Mouse (Mus musculus) C2C12 (cell line): ENCODE results near the gene Ryr1. TPM values are rescaled to one million over a fixed set of nuclear protein-coding genes. Genes with fewer than 3 reads are reported as not detected.
A peak's percentile ranks its signal among the peaks of the same experiment; 100 is the strongest.

Source experiments
- H3K27me3 ChIP-seq: one replicate; pipeline ENCODE4 v1.6.1; 2011; ENCODE audit not compliant: control insufficient read depth, insufficient read depth, insufficient read length
- H3K36me3 ChIP-seq: one replicate; pipeline ENCODE4 v1.6.1; 2011; ENCODE audit not compliant: control insufficient read depth, insufficient read depth
- H3K4me3 ChIP-seq: one replicate; pipeline ENCODE4 v1.5.1; 2011; ENCODE audit warnings: mild to moderate bottlenecking, control low read depth; ENCODE audit not compliant: poor library complexity, insufficient read depth, severe bottlenecking
- H3K79me2 ChIP-seq: one replicate; pipeline ENCODE4 v1.6.1; 2011; ENCODE audit not compliant: control insufficient read depth, insufficient read depth
- H3K79me3 ChIP-seq: one replicate; pipeline ENCODE4 v1.6.1; 2011; ENCODE audit warnings: low read depth, control low read depth
- H3ac ChIP-seq: one replicate; pipeline ENCODE3; 2011; ENCODE audit warnings: low read depth; ENCODE audit not compliant: control insufficient read depth, insufficient read length
- CEBPB ChIP-seq: IDR thresholded peaks from one replicate; pipeline ENCODE4 v1.6.1; 2011; ENCODE audit warnings: low read depth, mild to moderate bottlenecking, control low read depth, moderate library complexity
- CTCF ChIP-seq: IDR thresholded peaks from one replicate; pipeline ENCODE4 v1.5.1; 2011; ENCODE audit not compliant: control insufficient read depth, insufficient read depth, insufficient read length
- FOSL1 ChIP-seq: IDR thresholded peaks from one replicate; pipeline ENCODE4 v1.8.0; 2011; ENCODE audit warnings: mild to moderate bottlenecking, low read length; ENCODE audit not compliant: poor library complexity, insufficient read depth, severe bottlenecking
- MAX ChIP-seq: IDR thresholded peaks from one replicate; pipeline ENCODE4 v1.6.1; 2011; ENCODE audit warnings: mild to moderate bottlenecking, control low read depth
- MYOD1 ChIP-seq: IDR thresholded peaks from one replicate; pipeline ENCODE4 v1.6.1; 2011; ENCODE audit warnings: low read depth; ENCODE audit not compliant: control insufficient read depth, insufficient read length
- MYOG ChIP-seq: IDR thresholded peaks from one replicate; pipeline ENCODE4 v1.6.1; 2011; ENCODE audit not compliant: control insufficient read depth, insufficient read length; ENCODE audit errors: extremely low read depth
- USF1 ChIP-seq: IDR thresholded peaks from one replicate; pipeline ENCODE4 v1.6.1; 2011; ENCODE audit warnings: low read depth, mild to moderate bottlenecking, control low read depth, moderate library complexity
- microRNA-seq: library from miRNA; unstranded; fragments of <30 nt; microRNA quantifications from one replicate; pipeline ENCODE4, GENCODE M21; 2019; ENCODE audit warnings: borderline microRNAs expressed
- polyA plus RNA-seq: library from polyadenylated mRNA; unstranded; fragments of >200 nt; fragmentation: generic; extraction: Trizol; gene quantifications from one replicate; pipeline ENCODE4 v1.2.1, GENCODE M21; 2012; ENCODE audit warnings: missing spikeins

Gene Ryr1
- polyA plus RNA-seq, 1 experiment: 1.1 TPM

DNA sequence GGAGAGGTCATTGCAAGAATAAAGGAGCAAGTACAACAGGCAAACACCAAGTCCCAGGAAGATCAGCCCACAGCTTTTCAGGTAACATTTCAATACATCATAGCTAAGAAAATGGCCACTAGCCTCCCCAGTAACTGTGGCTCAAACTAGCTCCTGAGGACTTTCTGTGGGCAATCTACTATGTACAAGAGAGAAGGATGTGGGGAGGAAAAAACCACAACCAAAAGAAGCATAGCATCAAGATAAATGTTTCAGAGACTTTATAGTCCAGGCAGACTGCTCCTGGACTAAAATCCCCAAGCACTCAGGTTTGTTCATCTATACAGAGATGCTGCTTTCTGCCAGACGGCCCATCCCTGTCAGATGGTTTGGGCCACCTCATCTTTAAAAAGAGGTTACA lies 168.7 kb downstream of the Ryr1 start:
- Histone ChIP-seq H3ac (peak overlapping the region; percentile 40), H3K79me3 (peaks cover 87% of the 10 kb centered on the region), H3K79me2 (peaks cover 97% of the 10 kb centered on the region), H3K27me3 (no peaks in the 10 kb centered on the region), H3K4me3 (no peak overlapping the region), H3K36me3 (peaks cover 24% of the 10 kb centered on the region)
- TF ChIP-seq MAX (no peak), MYOD1 (no peak), MYOG (no peak), FOSL1 (no peak), USF1 (no peak), CTCF (no peak)

DNA sequence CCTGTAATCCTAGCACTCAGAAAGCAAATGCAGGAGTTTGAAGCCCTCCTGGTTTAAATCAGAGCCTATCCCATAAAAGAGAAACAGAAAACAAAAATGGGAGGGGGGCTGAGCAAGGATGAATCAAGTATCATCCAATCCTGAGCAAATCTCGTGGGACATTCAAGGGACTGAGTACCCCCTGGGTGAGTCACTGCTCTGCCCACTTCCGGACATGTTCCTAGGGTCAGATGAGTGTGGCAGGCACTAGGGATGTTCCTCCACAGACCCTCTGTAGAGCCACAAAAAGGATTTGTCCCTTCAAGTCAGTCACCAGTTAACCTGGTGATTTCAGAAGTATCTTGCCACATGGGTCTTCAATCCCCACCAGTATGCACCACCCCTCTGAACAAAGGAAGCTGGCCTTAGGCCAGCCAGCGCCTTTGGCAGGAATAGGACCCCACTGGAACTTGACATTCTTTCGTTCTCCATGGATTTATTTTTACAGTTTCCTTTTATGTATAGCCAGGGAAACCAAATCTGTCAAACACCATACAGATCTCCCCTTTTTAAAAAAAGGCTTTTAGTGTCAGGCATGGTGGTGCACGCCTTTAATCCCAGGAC lies 169.6 kb downstream of the Ryr1 start:
- Histone ChIP-seq H3K36me3 (peaks cover 32% of the 10 kb centered on the region), H3K27me3 (no peaks in the 10 kb centered on the region), H3K4me3 (no peak overlapping the region), H3K79me3 (peaks cover 87% of the 10 kb centered on the region), H3K79me2 (peaks cover 97% of the 10 kb centered on the region), H3ac (peak overlapping the region; percentile 26)
- TF ChIP-seq MAX (no peak), FOSL1 (peak; percentile 38)

DNA sequence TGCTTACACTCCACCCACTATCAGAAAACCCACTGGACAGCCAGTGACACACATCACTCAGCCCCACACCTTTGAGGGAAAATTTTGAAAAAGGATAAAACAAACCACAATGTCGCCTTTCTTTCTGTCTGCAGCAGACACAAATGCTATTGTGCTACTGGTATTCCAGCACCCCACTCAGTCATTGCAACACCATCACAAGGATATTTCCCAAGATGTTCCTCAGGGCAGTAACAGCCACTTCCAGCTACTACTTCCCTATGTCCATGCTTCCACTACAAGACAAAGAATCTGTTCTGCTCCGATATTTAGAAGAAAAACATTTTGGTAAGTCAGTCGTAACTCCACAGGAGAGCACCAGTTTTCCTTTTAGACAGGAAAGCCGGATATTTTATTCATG lies 170.2 kb downstream of the Ryr1 start:
- Histone ChIP-seq H3K79me2 (peaks cover 97% of the 10 kb centered on the region), H3K4me3 (no peak overlapping the region), H3K36me3 (peaks cover 36% of the 10 kb centered on the region), H3K79me3 (peaks cover 87% of the 10 kb centered on the region), H3ac (no peak overlapping the region), H3K27me3 (no peaks in the 10 kb centered on the region)
- TF ChIP-seq MAX (no peak), CEBPB (peak; percentile 75)

DNA sequence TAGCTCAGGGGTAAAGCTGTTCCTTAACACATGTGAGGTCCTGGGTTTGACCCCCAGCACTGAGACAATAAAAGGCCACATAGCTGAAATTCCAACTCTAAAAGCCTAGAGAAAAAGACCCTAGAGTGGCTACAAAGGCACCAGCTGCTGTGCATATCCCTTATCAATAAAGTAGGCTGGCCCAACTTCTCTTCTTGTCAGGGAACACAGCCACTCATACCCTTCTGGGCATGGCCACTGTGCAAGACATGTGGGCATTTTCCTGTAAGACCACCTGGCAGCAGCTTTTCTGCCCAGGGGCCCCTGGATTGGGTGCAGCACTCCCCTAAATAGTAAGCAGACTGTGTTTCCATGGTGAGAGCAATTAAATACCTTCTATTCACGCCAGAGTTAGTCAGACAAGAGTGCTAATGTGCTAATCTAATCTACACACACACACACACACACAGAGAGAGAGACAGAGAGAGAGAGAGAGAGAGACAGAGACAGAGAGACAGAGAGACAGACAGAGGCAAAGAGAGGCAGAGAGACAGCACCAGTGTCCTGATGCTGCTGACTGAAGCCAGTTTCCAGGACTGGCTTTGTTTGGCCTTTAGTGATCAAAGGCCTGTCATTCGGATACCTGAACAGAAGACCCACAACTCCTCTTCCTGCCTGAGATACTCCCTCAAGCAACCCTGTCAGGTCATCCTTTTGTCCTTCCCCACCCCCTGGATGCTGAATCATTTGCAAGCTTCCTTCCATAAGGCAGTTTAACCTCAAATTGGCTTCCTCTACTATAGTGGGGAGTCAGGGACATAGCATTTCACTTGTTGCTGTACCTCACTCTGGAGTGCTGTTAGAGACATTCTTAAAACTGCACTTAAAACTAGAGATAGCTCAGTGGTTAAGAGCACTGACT lies 171.3 kb downstream of the Ryr1 start:
- TF ChIP-seq MYOD1: no peak
- no peak for TF ChIP-seq CTCF
- no peak for TF ChIP-seq CEBPB
- no peak for TF ChIP-seq MYOG
- no peak for TF ChIP-seq USF1
- no peak for TF ChIP-seq MAX
- no peak for TF ChIP-seq FOSL1
- Histone ChIP-seq H3K79me3 (peaks cover 87% of the 10 kb centered on the region), H3ac (peak overlapping the region; percentile 6), H3K27me3 (no peaks in the 10 kb centered on the region), H3K4me3 (no peak overlapping the region), H3K79me2 (peaks cover 97% of the 10 kb centered on the region), H3K36me3 (peaks cover 35% of the 10 kb centered on the region)

Small RNA genes within 50 kb of the gene (microRNA-seq; reads per million reads assigned to microRNA genes)
- gene Gm44408 (not detected), gene Mir1963 (not detected)

Other genes starting within 250 kb of the Ryr1 start
- gene Capn12, start 243.8 kb downstream of the Ryr1 start, polyA plus RNA-seq: 0.39 TPM
- 465 TPM for gene Actn4, start 162.8 kb downstream of the Ryr1 start, polyA plus RNA-seq
- 429 TPM for gene Eif3k, start 143.3 kb downstream of the Ryr1 start, polyA plus RNA-seq
- 3.6 TPM for gene Map4k1, start 143.1 kb downstream of the Ryr1 start, polyA plus RNA-seq
- 0.01 TPM for gene Rasgrp4, start 9.7 kb upstream of the Ryr1 start, polyA plus RNA-seq
- gene Fam98c, start 31.1 kb upstream of the Ryr1 start, polyA plus RNA-seq: 7.7 TPM
- gene Ggn, start 45.0 kb upstream of the Ryr1 start, polyA plus RNA-seq: 0.82 TPM
- 3.1 TPM for gene Spred3, start 45.2 kb upstream of the Ryr1 start, polyA plus RNA-seq
- gene Psmd8, start 55.5 kb upstream of the Ryr1 start, polyA plus RNA-seq: 388 TPM
- gene Catsperg1, start 88.9 kb upstream of the Ryr1 start, polyA plus RNA-seq: not detected
- 0.09 TPM for gene Kcnk6, start 107.3 kb upstream of the Ryr1 start, polyA plus RNA-seq
- gene Yif1b, start 113.2 kb upstream of the Ryr1 start, polyA plus RNA-seq: 140 TPM
- gene 2200002D01Rik, start 123.3 kb upstream of the Ryr1 start, polyA plus RNA-seq: 72.9 TPM
- gene Spint2, start 156.7 kb upstream of the Ryr1 start, polyA plus RNA-seq: not detected
- gene Ppp1r14a, start 164.1 kb upstream of the Ryr1 start, polyA plus RNA-seq: 0.43 TPM
- 14.3 TPM for gene Dpf1, start 178.8 kb upstream of the Ryr1 start, polyA plus RNA-seq